Mouse (Mus musculus) liver, adult 2 months (tissue): Measurements from ENCODE around the gene Atp6v1e1.

Source experiments
- CTCF ChIP-seq: fragments of 200-500 bp; IDR thresholded peaks from 2 replicates; pipeline ENCODE4 v1.5.1; 2011; ENCODE audit warnings: low read depth, low read length, control low read depth
- POLR2A ChIP-seq: fragments of 200-500 bp; IDR thresholded peaks from 2 replicates; pipeline ENCODE4 v1.6.1; 2011; ENCODE audit warnings: low read length, control low read depth; ENCODE audit not compliant: insufficient read depth; ENCODE audit errors: extremely low read depth

DNA sequence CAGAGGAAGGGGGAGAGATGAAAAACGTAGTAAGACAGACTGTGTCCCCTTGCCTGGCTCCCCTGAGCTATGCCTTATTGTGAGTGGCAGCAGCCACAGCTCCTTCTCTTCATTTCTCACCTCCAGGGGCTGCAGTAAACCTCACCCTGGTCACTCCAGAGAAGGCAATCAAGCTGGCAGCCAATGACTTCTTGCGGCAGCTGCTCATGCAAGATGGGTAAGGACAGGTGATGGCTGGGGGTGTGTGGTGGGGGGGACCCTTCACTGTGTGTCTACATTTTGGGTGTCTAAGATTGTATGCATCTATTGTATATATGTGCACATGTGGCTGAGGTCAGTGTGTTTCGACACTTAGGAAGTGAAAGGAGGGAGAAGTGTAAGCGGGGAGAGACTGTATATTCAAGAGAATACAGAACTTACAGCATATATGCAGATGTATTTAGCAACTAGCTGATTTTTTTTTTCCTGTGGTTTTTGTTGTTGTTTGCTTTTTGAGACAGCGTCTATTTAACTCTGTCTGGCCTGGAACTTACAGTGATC lies 34.5 kb downstream of the Atp6v1e1 start:
- no peak for TF ChIP-seq POLR2A
- no peak for TF ChIP-seq CTCF
